Mouse (Mus musculus) liver, embryonic 14.5 days (tissue): ENCODE measurements around the gene Slc17a7.

Source experiments
- CTCF ChIP-seq: IDR thresholded peaks from 2 replicates; pipeline ENCODE4 v1.5.1; 2016; ENCODE audit warnings: antibody characterized with exemption, low read depth, control low read depth
- EP300 ChIP-seq: IDR thresholded peaks from 2 replicates; pipeline ENCODE4 v1.6.1; 2016; ENCODE audit warnings: antibody characterized with exemption, low read depth

GRCm38 (mm10) chr7:45179469-45179868 lies 15.7 kb downstream of the Slc17a7 start, which contains the start of gene Gfy:
- TF ChIP-seq CTCF = no peak
- TF ChIP-seq EP300 = no peak
